Mouse (Mus musculus) stomach, postnatal 0 days (tissue): ENCODE measurements around the gene Ncaph2. TPM values are rescaled to one million over a fixed set of nuclear protein-coding genes. Genes with fewer than 3 reads are reported as not detected.

Experiments used
- ATAC-seq: fragments of 200-750 bp; cut with Nextera tagmentation; 2 replicates; pipeline ENCODE4 v1.8.0; 2017; ENCODE audit not compliant: low FRiP score, low TSS enrichment
- DNase-seq: peaks from one replicate; pipeline ENCODE4 v3.0.0-alpha.2; 2016; ENCODE audit warnings: low spot score
- H3K27ac ChIP-seq: fragments of 300-500 bp; sonication (generic); replicated peaks from 2 replicates; pipeline ENCODE4 v1.5.1; 2014; ENCODE audit warnings: mild to moderate bottlenecking, control low read depth
- H3K27me3 ChIP-seq: fragments of 300-500 bp; sonication (generic); 2 replicates; pipeline ENCODE4 v1.6.1; 2014; ENCODE audit warnings: low read length; ENCODE audit not compliant: control insufficient read depth, insufficient read depth
- H3K36me3 ChIP-seq: fragments of 300-500 bp; sonication (generic); 2 replicates; pipeline ENCODE4 v1.6.1; 2014; ENCODE audit warnings: low read length, mixed read lengths; ENCODE audit not compliant: control insufficient read depth, insufficient read depth
- H3K4me1 ChIP-seq: fragments of 300-500 bp; sonication (generic); replicated peaks from 2 replicates; pipeline ENCODE4 v1.6.1; 2014; ENCODE audit warnings: antibody characterized with exemption; ENCODE audit not compliant: control insufficient read depth, insufficient read depth
- H3K4me2 ChIP-seq: fragments of 300-500 bp; sonication (generic); replicated peaks from 2 replicates; pipeline ENCODE4 v1.6.1; 2014; ENCODE audit warnings: low read depth, mild to moderate bottlenecking, control low read depth, moderate library complexity
- H3K4me3 ChIP-seq: fragments of 300-500 bp; sonication (generic); 2 replicates; pipeline ENCODE4 v1.5.1; 2014; ENCODE audit warnings: low read depth, low read length, control low read depth
- H3K9ac ChIP-seq: fragments of 300-500 bp; sonication (generic); 2 replicates; pipeline ENCODE4 v1.6.1; 2014; ENCODE audit warnings: mild to moderate bottlenecking, low read length, control low read depth, mixed read lengths
- H3K9me3 ChIP-seq: fragments of 300-500 bp; sonication (generic); 2 replicates; pipeline ENCODE4 v1.6.1; 2016; ENCODE audit warnings: low read length; ENCODE audit not compliant: control insufficient read depth
- CTCF ChIP-seq: IDR thresholded peaks from 2 replicates; pipeline ENCODE4 v1.5.1; 2016; ENCODE audit warnings: antibody characterized with exemption, low read depth, mild to moderate bottlenecking, moderate library complexity
- EP300 ChIP-seq: optimal IDR thresholded peaks from 2 replicates; pipeline ENCODE3; 2016; ENCODE audit warnings: antibody characterized with exemption
- WGBS: fragments of 180-500 bp; shearing (Covaris S2); extraction: QIAGEN DNeasy Blood & Tissue Kit; methylation state at CpG from one replicate; pipeline ENCODE4 v1.1.7; 2014; 5-methylcytosine and 5-hydroxymethylcytosine counted together
- polyA plus RNA-seq: library from polyadenylated mRNA; unstranded; fragments of >200 nt; fragmentation: Nextera tagmentation; extraction: Ambion mirVana; gene quantifications from 2 replicates; pipeline ENCODE4 v1.2.1, GENCODE M21; 2015

The Ncaph2 gene
- polyA plus RNA-seq, 1 experiment from 2014 or later: 72.8 TPM

GRCm38 (mm10) chr15:89313359-89313758 is 42.2 kb upstream of the Ncaph2 start:
- TF ChIP-seq CTCF (no peak), EP300 (no peak)
- Histone ChIP-seq H3K4me3 (no peak overlapping the region), H3K4me2 (peak overlapping the region; percentile 89), H3K27ac (no peak overlapping the region), H3K36me3 (no peaks in the 10 kb centered on the region), H3K4me1 (peaks cover 2% of the 10 kb centered on the region; the same call in 1 of the 2 replicates), H3K27me3 (no peaks in the 10 kb centered on the region), H3K9ac (no peak overlapping the region), H3K9me3 (no peaks in the 10 kb centered on the region)
- 69% methylated on average over 4 of the region's 4 CpGs for WGBS
- ATAC-seq (no peak), DNase-seq (no peak)

GRCm38 (mm10) chr15:89314107-89314506 is 41.4 kb upstream of the Ncaph2 start:
- H3K4me2 ChIP-seq: peak overlapping the region; percentile 89
- no peaks in the 10 kb centered on the region for H3K9me3 ChIP-seq
- H3K27me3 ChIP-seq: no peaks in the 10 kb centered on the region
- peak overlapping the region; percentile 93 for H3K9ac ChIP-seq
- 0 out of 2 replicates have a peak, but pooled peaks have one; percentile 1 for ATAC-seq
- H3K4me3 ChIP-seq: peak overlapping the region; percentile 98
- no peaks in the 10 kb centered on the region for H3K36me3 ChIP-seq
- DNase-seq: no peak
- no peak overlapping the region for H3K27ac ChIP-seq
- H3K4me1 ChIP-seq: peaks cover 2% of the 10 kb centered on the region; the same call in 1 of the 2 replicates
- WGBS: 32% methylated on average over 3 of the region's 3 CpGs
- TF ChIP-seq EP300 (no peak), CTCF (no peak)

GRCm38 (mm10) chr15:89314511-89315189 is 40.9 kb upstream of the Ncaph2 start:
- peak overlapping the region; percentile 67 for H3K27ac ChIP-seq

GRCm38 (mm10) chr15:89315190-89315731 is 40.3 kb upstream of the Ncaph2 start, which contains the start of gene Sbf1:
Gene Sbf1 (minus strand): TSS chr15:89315311.
- Histone ChIP-seq H3K27ac (peak within 1 kb of the TSS; percentile 67), H3K36me3 (no peaks in the 10 kb centered on the region), H3K9ac (peak within 1 kb of the TSS; percentile 93), H3K27me3 (no peaks in the 10 kb centered on the region), H3K9me3 (no peaks in the 10 kb centered on the region), H3K4me1 (peaks cover 2% of the 10 kb centered on the region; the same call in 1 of the 2 replicates), H3K4me2 (peak within 1 kb of the TSS; percentile 89), H3K4me3 (peak within 1 kb of the TSS; percentile 98)
- whole genome bisulfite sequencing: 1% methylated on average over 37 of the region's 37 CpGs
- 0 out of 2 replicates have a peak, but pooled peaks have one; percentile 0 for TF ChIP-seq CTCF
- TF ChIP-seq EP300: no peak
- DNase-seq: peak; percentile 99
- peak; percentile 99 for ATAC-seq

More at GRCm38 (mm10) chr15:89314511-89315189, 40.9 kb upstream of the Ncaph2 start:
- Histone ChIP-seq H3K27me3 (no peaks in the 10 kb centered on the region), H3K4me3 (peak overlapping the region; percentile 98), H3K4me2 (peak overlapping the region; percentile 89), H3K36me3 (no peaks in the 10 kb centered on the region), H3K9me3 (no peaks in the 10 kb centered on the region), H3K4me1 (peaks cover 2% of the 10 kb centered on the region; the same call in 1 of the 2 replicates), H3K9ac (peak overlapping the region; percentile 93)
- under 1% methylated on average over 55 of the region's 58 CpGs for WGBS
- ATAC-seq (peak; percentile 6), DNase-seq (peak; percentile 55)
- TF ChIP-seq EP300: no peak
- peak; percentile 45 for TF ChIP-seq CTCF

- ATAC-seq: no peak
- no peak for DNase-seq
- 65% methylated on average over 11 of the region's 11 CpGs for WGBS
- TF ChIP-seq EP300 (no peak), CTCF (peak; percentile 58)
- peaks cover 2% of the 10 kb centered on the region; the same call in 1 of the 2 replicates for H3K4me1 ChIP-seq
- H3K27ac ChIP-seq: no peak overlapping the region
- H3K4me3 ChIP-seq: no peak overlapping the region
- no peaks in the 10 kb centered on the region for H3K9me3 ChIP-seq
- no peak overlapping the region for H3K9ac ChIP-seq
- H3K27me3 ChIP-seq: no peaks in the 10 kb centered on the region
- no peaks in the 10 kb centered on the region for H3K36me3 ChIP-seq
- no peak overlapping the region for H3K4me2 ChIP-seq
These were observed 39.4 kb upstream of the Ncaph2 start for GRCm38 (mm10) chr15:89316146-89316545.

GRCm38 (mm10) chr15:89321264-89321663 is 34.3 kb upstream of the Ncaph2 start:
- ATAC-seq: no peak
- Histone ChIP-seq H3K4me3 (no peak overlapping the region), H3K9ac (no peak overlapping the region), H3K9me3 (no peaks in the 10 kb centered on the region), H3K27me3 (no peaks in the 10 kb centered on the region), H3K36me3 (no peaks in the 10 kb centered on the region), H3K4me1 (no peaks in the 10 kb centered on the region), H3K4me2 (no peak overlapping the region), H3K27ac (no peak overlapping the region)
- 78% methylated on average over 8 of the region's 8 CpGs for WGBS
- TF ChIP-seq EP300: no peak
- TF ChIP-seq CTCF: no peak
- DNase-seq: no peak
